Mouse (Mus musculus) MEL (cell line): ENCODE data around the gene Utrn.

Experiments
- CTCF ChIP-seq, 3 experiments: IDR thresholded peaks in 2 of 3; conservative IDR thresholded peaks in 1 of 3; 2 replicates each; pipeline ENCODE4 v1.5.1; 2011 to 2012; ENCODE audit warnings: low read length in 3 of 3, low read depth in 2 of 3, mild to moderate bottlenecking in 2 of 3, improper control_type of control experiment in 1 of 3, inconsistent platforms in 1 of 3, mixed read lengths in 1 of 3, moderate library complexity in 1 of 3; ENCODE audit not compliant: control insufficient read depth in 1 of 3, insufficient read depth in 1 of 3, poor library complexity in 1 of 3, severe bottlenecking in 1 of 3
- HCFC1 ChIP-seq: IDR thresholded peaks from 2 replicates; pipeline ENCODE4 v1.6.1; 2012; ENCODE audit warnings: low read depth, mild to moderate bottlenecking, inconsistent platforms, low read length, improper control_type of control experiment, moderate library complexity
- MAX ChIP-seq: IDR thresholded peaks from 2 replicates; pipeline ENCODE4 v1.6.1; 2011; ENCODE audit warnings: low read length, improper control_type of control experiment
- POLR2A ChIP-seq, 2 experiments: IDR thresholded peaks; 2 replicates each; pipeline ENCODE4 v1.6.1; 2011 to 2012; ENCODE audit warnings: low read length in 2 of 2, mild to moderate bottlenecking in 2 of 2, control low read depth in 1 of 2, improper control_type of control experiment in 1 of 2, low read depth in 1 of 2, moderate library complexity in 1 of 2; ENCODE audit not compliant: control insufficient read depth in 1 of 2, insufficient read depth in 1 of 2, poor library complexity in 1 of 2

- TF ChIP-seq MAX (no peak), CTCF (IDR thresholded peaks at IDR 0.05 in 2 of 3, conservative IDR thresholded peaks at IDR 0.05 in 1 of 3; ENCODE audit: control insufficient read depth in 1 of 3, insufficient read depth in 1 of 3, low read depth in 2 of 3, low read length in 3 of 3, poor library complexity in 1 of 3, severe bottlenecking in 1 of 3) (no peak), POLR2A (IDR thresholded peaks at IDR 0.05; ENCODE audit: control insufficient read depth in 1 of 2, insufficient read depth in 1 of 2, low read depth in 1 of 2, low read length in 2 of 2, poor library complexity in 1 of 2) (no peak), HCFC1 (no peak)
These were observed 438.8 kb downstream of the Utrn start for GRCm38 (mm10) chr10:12430399-12430798.
